Mouse (Mus musculus) MEL (cell line): ENCODE data around the gene Ikzf1.

Source experiments
- BHLHE40 ChIP-seq: IDR thresholded peaks from 2 replicates; pipeline ENCODE4 v1.6.1; 2012; ENCODE audit warnings: low read depth, mild to moderate bottlenecking, inconsistent platforms, low read length, improper control_type of control experiment, borderline replicate concordance
- CTCF ChIP-seq, 3 experiments: IDR thresholded peaks in 2 of 3; conservative IDR thresholded peaks in 1 of 3; 2 replicates each; pipeline ENCODE4 v1.5.1; 2011 to 2012; ENCODE audit warnings: low read length in 3 of 3, low read depth in 2 of 3, mild to moderate bottlenecking in 2 of 3, improper control_type of control experiment in 1 of 3, inconsistent platforms in 1 of 3, mixed read lengths in 1 of 3, moderate library complexity in 1 of 3; ENCODE audit not compliant: control insufficient read depth in 1 of 3, insufficient read depth in 1 of 3, poor library complexity in 1 of 3, severe bottlenecking in 1 of 3
- EP300 ChIP-seq, 2 experiments: IDR thresholded peaks; 2 replicates each; pipeline ENCODE4 v1.6.1; 2011; ENCODE audit warnings: improper control_type of control experiment in 2 of 2, low read length in 2 of 2, low read depth in 1 of 2, mild to moderate bottlenecking in 1 of 2
- MEF2A ChIP-seq: IDR thresholded peaks from 2 replicates; pipeline ENCODE4 v1.6.1; 2014; ENCODE audit warnings: low read depth, mild to moderate bottlenecking, inconsistent platforms, low read length, improper control_type of control experiment; ENCODE audit not compliant: poor library complexity, insufficient replicate concordance, severe bottlenecking; ENCODE audit errors: extremely low read depth
- MXI1 ChIP-seq: IDR thresholded peaks from 2 replicates; pipeline ENCODE4 v1.6.1; 2011; ENCODE audit warnings: mild to moderate bottlenecking, low read depth, low read length, improper control_type of control experiment
- POLR2A ChIP-seq, 2 experiments: IDR thresholded peaks; 2 replicates each; pipeline ENCODE4 v1.6.1; 2011 to 2012; ENCODE audit warnings: low read length in 2 of 2, mild to moderate bottlenecking in 2 of 2, control low read depth in 1 of 2, improper control_type of control experiment in 1 of 2, low read depth in 1 of 2, moderate library complexity in 1 of 2; ENCODE audit not compliant: control insufficient read depth in 1 of 2, insufficient read depth in 1 of 2, poor library complexity in 1 of 2
- POLR2AphosphoS2 ChIP-seq: IDR thresholded peaks from 2 replicates; pipeline ENCODE4 v1.6.1; 2011; ENCODE audit warnings: low read length, improper control_type of control experiment
- RCOR1 ChIP-seq: IDR thresholded peaks from 2 replicates; pipeline ENCODE4 v1.6.1; 2012; ENCODE audit warnings: low read depth, mild to moderate bottlenecking, inconsistent platforms, low read length, improper control_type of control experiment
- ZC3H11A ChIP-seq: IDR thresholded peaks from 2 replicates; pipeline ENCODE4 v1.6.1; 2012; ENCODE audit warnings: low read depth, mild to moderate bottlenecking, inconsistent platforms, low read length, improper control_type of control experiment
- ZMIZ1 ChIP-seq: IDR thresholded peaks from 2 replicates; pipeline ENCODE4 v1.6.1; 2012; ENCODE audit warnings: low read depth, mild to moderate bottlenecking, inconsistent platforms, low read length, improper control_type of control experiment, moderate library complexity

DNA sequence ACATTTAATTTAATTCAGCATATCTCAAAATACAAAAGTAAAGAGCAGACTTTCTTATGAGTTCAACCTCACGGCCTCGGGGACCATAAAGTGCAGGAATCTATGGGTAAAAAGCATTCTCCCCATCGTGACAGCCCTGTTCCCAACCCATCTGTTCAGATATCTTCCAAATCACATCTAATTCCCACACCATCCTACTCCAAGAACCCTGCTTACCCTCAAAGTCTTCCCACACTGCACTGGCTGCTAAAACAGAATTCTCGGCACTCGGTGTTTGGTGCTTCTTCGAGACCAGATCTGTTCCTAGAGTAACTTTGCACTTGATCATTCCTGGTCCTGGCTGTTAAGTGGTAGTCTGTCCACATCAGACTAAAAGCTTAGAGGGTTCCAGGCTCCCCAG lies 93.5 kb downstream of the Ikzf1 start:
- TF ChIP-seq BHLHE40 (no peak), ZC3H11A (no peak), POLR2AphosphoS2 (no peak), POLR2A (IDR thresholded peaks at IDR 0.05; ENCODE audit: control insufficient read depth in 1 of 2, insufficient read depth in 1 of 2, low read depth in 1 of 2, low read length in 2 of 2, poor library complexity in 1 of 2) (no peak), RCOR1 (no peak), MXI1 (no peak), MEF2A (no peak), ZMIZ1 (no peak), EP300 (IDR thresholded peaks at IDR 0.05; ENCODE audit: low read depth in 1 of 2, low read length in 2 of 2) (no peak), CTCF (IDR thresholded peaks at IDR 0.05 in 2 of 3, conservative IDR thresholded peaks at IDR 0.05 in 1 of 3; ENCODE audit: control insufficient read depth in 1 of 3, insufficient read depth in 1 of 3, low read depth in 2 of 3, low read length in 3 of 3, poor library complexity in 1 of 3, severe bottlenecking in 1 of 3) (no peak)
